35 mouse cellular contexts compared by ENCODE assay signal in genomic region chr4:3209643-3210217, GRCm38 (mm10). TPM values are rescaled to one million over a fixed set of nuclear protein-coding genes. Genes with fewer than 3 reads are reported as not detected.
DNase-seq lines count a peak whose midpoint lies in the region; ATAC-seq and TF ChIP-seq lines count a peak whose summit lies in the region.
"Not testable (repeated sequence)": the region's sequence is repeated elsewhere in the genome, so short reads cannot be mapped to it uniquely, and the experiment has no call there.
"Had no signal": no experiment of that assay in that cellular context is flagged by ENCODE, and none has a peak within 500 bp of the region (broad histone marks: within the 10 kb centered on the region; RNA-seq: fewer than 3 reads in every experiment).

No protein-coding gene starts in this region.

- not testable (repeated sequence) for H3K27me3 ChIP-seq in MEL (ENCODE audit: control insufficient read depth in 1 of 2, insufficient read depth in 2 of 2, low read length in 2 of 2); liver, embryonic 11.5 days (replicated peaks; ENCODE audit: control insufficient read depth, insufficient read depth, low read length); liver, embryonic 14.5 days (ENCODE audit: control insufficient read depth, insufficient read depth, low read length); liver, postnatal 0 days (ENCODE audit: insufficient read depth, low read length)

- H3K4me1 ChIP-seq in MEL (ENCODE audit: control insufficient read depth in 1 of 2, insufficient read depth in 2 of 2, low read length in 2 of 2); liver, embryonic 11.5 days (replicated peaks; ENCODE audit: control insufficient read depth, insufficient read depth, low read length); liver, embryonic 14.5 days (replicated peaks; ENCODE audit: control insufficient read depth in 2 of 2, insufficient read depth in 2 of 2, low read length in 1 of 2); liver, postnatal 0 days (ENCODE audit: insufficient read depth): not testable (repeated sequence)

- 67% methylated on average over 1 of the region's 1 CpGs for WGBS in liver, embryonic 11.5 days
- WGBS in liver, embryonic 14.5 days (ENCODE audit: insufficient replicate concordance): 0% methylated on average over 1 of the region's 1 CpGs
- 20% methylated on average over 1 of the region's 1 CpGs for WGBS in liver, postnatal 0 days (ENCODE audit: insufficient replicate concordance)

- H3K4me2 ChIP-seq in liver, embryonic 11.5 days; liver, embryonic 14.5 days (ENCODE audit: low read depth); liver, postnatal 0 days (ENCODE audit: low read depth, low read length): not testable (repeated sequence)

- not testable (repeated sequence) for TF ChIP-seq RAD21 in MEL (IDR thresholded peaks at IDR 0.05; ENCODE audit: low read depth, low read length)

- TF ChIP-seq POLR2A in MEL (IDR thresholded peaks at IDR 0.05; ENCODE audit: control insufficient read depth in 1 of 2, insufficient read depth in 1 of 2, low read depth in 1 of 2, low read length in 2 of 2, poor library complexity in 1 of 2): not testable (repeated sequence)

- H3K79me2 ChIP-seq in MEL (ENCODE audit: control insufficient read depth, insufficient read depth, low read length, poor library complexity): not testable (repeated sequence)

- peak; percentile 24 for DNase-seq in CD4-positive helper T cell, adult 2 months (ENCODE audit: low read depth, low spot score)
- DNase-seq in MEL (ENCODE audit: low read depth, low spot score): peak; percentile 70
- not testable (repeated sequence) for DNase-seq in liver, embryonic 11.5 days (ENCODE audit: low spot score); liver, embryonic 14.5 days (ENCODE audit: low read depth in 3 of 3, low spot score in 3 of 3); liver, postnatal 0 days

- H3K27ac ChIP-seq in MEL (ENCODE audit: control insufficient read depth, low read depth, low read length): peak overlapping the region; percentile 79
- not testable (repeated sequence) for H3K27ac ChIP-seq in liver, embryonic 11.5 days (ENCODE audit: low read depth, low read length); liver, embryonic 14.5 days; liver, postnatal 0 days (ENCODE audit: low read depth)

- H3K36me3 ChIP-seq in MEL (ENCODE audit: control insufficient read depth in 1 of 2, insufficient read depth in 2 of 2, low read length in 2 of 2); liver, embryonic 11.5 days (ENCODE audit: control insufficient read depth, insufficient read depth, low read length); liver, embryonic 14.5 days (replicated peaks; ENCODE audit: control insufficient read depth, insufficient read depth, low read depth); liver, postnatal 0 days (replicated peaks; ENCODE audit: insufficient read depth, low read length): not testable (repeated sequence)

- not testable (repeated sequence) for H3K4me3 ChIP-seq in MEL (ENCODE audit: control insufficient read depth in 1 of 2, insufficient read depth in 1 of 2, low read depth in 2 of 2, low read length in 2 of 2); liver, embryonic 11.5 days (ENCODE audit: low read depth, low read length); liver, embryonic 14.5 days (ENCODE audit: insufficient read depth in 1 of 2, low read depth in 2 of 2, low read length in 2 of 2); liver, postnatal 0 days (ENCODE audit: low read depth, low read length)

- peak; percentile 84 to 88 for TF ChIP-seq EP300 in MEL (IDR thresholded peaks at IDR 0.05; ENCODE audit: low read depth in 1 of 2, low read length in 2 of 2)
- peak; percentile 49; the same call in 1 of the 2 replicates for TF ChIP-seq EP300 in liver, embryonic 14.5 days (IDR thresholded peaks at IDR 0.05; ENCODE audit: low read depth)
- peak; percentile 59 for TF ChIP-seq EP300 in liver, postnatal 0 days (IDR thresholded peaks at IDR 0.05; ENCODE audit: low read depth)

- ATAC-seq in common myeloid progenitor, adult 5-6 weeks (replicated peaks; ENCODE audit: low read depth, poor library complexity, severe bottlenecking): peak; percentile 97
- peak; percentile 22 to 25; a peak in 1 of 4 replicates for ATAC-seq in hematopoietic stem cell, adult 5-6 weeks (replicated peaks in 1 of 2; ENCODE audit: insufficient read depth in 1 of 2, low FRiP score in 2 of 2, low TSS enrichment in 1 of 2, low read depth in 1 of 2, poor library complexity in 2 of 2, severe bottlenecking in 2 of 2)
- ATAC-seq in liver, embryonic 11.5 days (replicated peaks; ENCODE audit: low FRiP score): peak; percentile 95
- peak; percentile 92 for ATAC-seq in liver, embryonic 14.5 days (ENCODE audit: insufficient read depth)
- ATAC-seq in liver, postnatal 0 days: peak; percentile 71
- peak; percentile 100 for ATAC-seq in megakaryocyte-erythroid progenitor cell, adult 5-6 weeks (replicated peaks; ENCODE audit: low FRiP score, low TSS enrichment, poor library complexity, severe bottlenecking)

- TF ChIP-seq CTCF in MEL (IDR thresholded peaks at IDR 0.05 in 2 of 3, conservative IDR thresholded peaks at IDR 0.05 in 1 of 3; ENCODE audit: control insufficient read depth in 1 of 3, insufficient read depth in 1 of 3, low read depth in 2 of 3, low read length in 3 of 3, poor library complexity in 1 of 3, severe bottlenecking in 1 of 3); liver, embryonic 14.5 days (IDR thresholded peaks at IDR 0.05; ENCODE audit: low read depth); liver, postnatal 0 days (IDR thresholded peaks at IDR 0.05; ENCODE audit: low read depth): not testable (repeated sequence)

- H3K9ac ChIP-seq in MEL (ENCODE audit: control insufficient read depth, low read depth, low read length, poor library complexity, severe bottlenecking); liver, embryonic 11.5 days (ENCODE audit: low read depth, low read length); liver, embryonic 14.5 days (replicated peaks); liver, postnatal 0 days (replicated peaks): not testable (repeated sequence)

- H3K9me3 ChIP-seq in MEL (replicated peaks; ENCODE audit: insufficient read depth, low read length); liver, embryonic 11.5 days (ENCODE audit: control insufficient read depth, low read length); liver, embryonic 14.5 days (ENCODE audit: control insufficient read depth, low read length); liver, postnatal 0 days (ENCODE audit: low read length): not testable (repeated sequence)

TF ChIP-seq in MEL, 35 proteins besides CTCF, POLR2A, EP300 and RAD21:
- TF ChIP-seq MYB (IDR thresholded peaks at IDR 0.05; ENCODE audit: low read depth, low read length) (peak; percentile 65; the same call in 1 of the 2 replicates), ZNF384 (IDR thresholded peaks at IDR 0.05; ENCODE audit: low read depth, low read length) (peak; percentile 63), SIN3A (IDR thresholded peaks at IDR 0.05; ENCODE audit: low read length) (peak; percentile 40; the same call in 1 of the 2 replicates), TCF12 (IDR thresholded peaks at IDR 0.05; ENCODE audit: low read depth, low read length) (peak; percentile 80), GATA1 (IDR thresholded peaks at IDR 0.05; ENCODE audit: low read depth, low read length) (peak; percentile 76), RCOR1 (IDR thresholded peaks at IDR 0.05; ENCODE audit: low read depth, low read length) (peak; percentile 80), ETS1 (IDR thresholded peaks at IDR 0.05; ENCODE audit: low read depth, low read length) (peak; percentile 56; the same call in 1 of the 2 replicates), TAL1 (IDR thresholded peaks at IDR 0.05; ENCODE audit: low read length) (peak; percentile 61)

RNA-seq across cellular contexts. Expression of gene Vmn1r3, which starts 24.6 kb away (rescaled TPM):
- not detected in 2 replicates for total RNA-seq in MEL (2012; rRNA removed)
- not detected for polyA plus RNA-seq in MEL (2012; ENCODE audit: insufficient read depth in 1 of 2, insufficient read length in 2 of 2, low read depth in 1 of 2, low replicate concordance in 2 of 2, missing spikeins in 1 of 2)
- not detected in 2 replicates for total RNA-seq in common myeloid progenitor, adult 5-6 weeks (2017)
- not detected in 2 replicates for total RNA-seq in hematopoietic stem cell, adult 5-6 weeks (2017)
- polyA plus RNA-seq in liver, embryonic 11.5 days (2014; fragmentation: Nextera tagmentation; extraction: Ambion mirVana): not detected in 2 replicates
- not detected in 2 replicates for polyA plus RNA-seq in liver, embryonic 14.5 days (2012; rRNA removed)
- not detected in 2 replicates for polyA plus RNA-seq in liver, embryonic 14.5 days (2014; fragmentation: Nextera tagmentation; extraction: Ambion mirVana)
- not detected in 2 replicates for polyA plus RNA-seq in liver, postnatal 0 days (2015; fragmentation: Nextera tagmentation; extraction: Ambion mirVana)
- total RNA-seq in megakaryocyte-erythroid progenitor cell, adult 5-6 weeks (2014; fragmentation: Nextera tagmentation): not detected in 2 replicates
- not detected in 2 replicates for total RNA-seq in megakaryocyte-erythroid progenitor cell, adult 5-6 weeks (2017)
- total RNA-seq: adrenal gland, postnatal 14 days; CH12.LX; gastrocnemius, adult 18-20 months; gastrocnemius, postnatal 10 days; gastrocnemius, postnatal 36 days; heart, adult 8-10 months; heart, postnatal 25 days had no signal
- polyA plus RNA-seq: C2C12; cerebellum, adult 2 months; cortical plate, adult 2 months; embryonic facial prominence, embryonic 10.5 days; embryonic facial prominence, embryonic 13.5 days; erythroblast, embryonic 14.5 days; forebrain, embryonic 10.5 days; forebrain, embryonic 13.5 days; forebrain, embryonic 16.5 days; heart, embryonic 11.5 days; heart, embryonic 14.5 days; heart, postnatal 0 days; hindbrain, embryonic 10.5 days; hindbrain, embryonic 13.5 days; hindbrain, embryonic 16.5 days; intestine, embryonic 14.5 days; intestine, postnatal 0 days; Patski had no signal

RNA-seq across cellular contexts. Expression of gene Vmn1r2, which starts 42.6 kb away (rescaled TPM):
- not detected in 2 replicates for total RNA-seq in MEL (2012; rRNA removed)
- not detected for polyA plus RNA-seq in MEL (2012; ENCODE audit: insufficient read depth in 1 of 2, insufficient read length in 2 of 2, low read depth in 1 of 2, low replicate concordance in 2 of 2, missing spikeins in 1 of 2)
- not detected in 2 replicates for total RNA-seq in common myeloid progenitor, adult 5-6 weeks (2017)
- total RNA-seq in hematopoietic stem cell, adult 5-6 weeks (2017): not detected in 2 replicates
- not detected in 2 replicates for polyA plus RNA-seq in liver, embryonic 11.5 days (2014; fragmentation: Nextera tagmentation; extraction: Ambion mirVana)
- polyA plus RNA-seq in liver, embryonic 14.5 days (2012; rRNA removed): not detected in 2 replicates
- not detected in 2 replicates for polyA plus RNA-seq in liver, embryonic 14.5 days (2014; fragmentation: Nextera tagmentation; extraction: Ambion mirVana)
- polyA plus RNA-seq in liver, postnatal 0 days (2015; fragmentation: Nextera tagmentation; extraction: Ambion mirVana): not detected in 2 replicates
- total RNA-seq in megakaryocyte-erythroid progenitor cell, adult 5-6 weeks (2014; fragmentation: Nextera tagmentation): not detected in 2 replicates
- total RNA-seq in megakaryocyte-erythroid progenitor cell, adult 5-6 weeks (2017): not detected in 2 replicates
- total RNA-seq: adrenal gland, adult 2 months; adrenal gland, postnatal 14 days; adrenal gland, postnatal 4 days; CH12.LX; gastrocnemius, adult 18-20 months; gastrocnemius, postnatal 10 days; gastrocnemius, postnatal 36 days; heart, adult 8-10 months; heart, postnatal 25 days had no signal
- polyA plus RNA-seq: C2C12; cerebellum, adult 2 months; cortical plate, adult 2 months; embryonic facial prominence, embryonic 10.5 days; embryonic facial prominence, embryonic 13.5 days; erythroblast, embryonic 14.5 days; forebrain, embryonic 10.5 days; forebrain, embryonic 13.5 days; forebrain, embryonic 16.5 days; heart, embryonic 11.5 days; heart, embryonic 14.5 days; heart, postnatal 0 days; hindbrain, embryonic 10.5 days; hindbrain, embryonic 13.5 days; hindbrain, embryonic 16.5 days; intestine, embryonic 14.5 days; intestine, postnatal 0 days; Patski had no signal

Comparison
In these comparisons a context has a peak if more than half of its experiments do, and no peak if none do; other contexts are left out.
1. ATAC-seq: peak in every context shown above with its lines; median percentile 100 in megakaryocyte-erythroid progenitor cell, adult 5-6 weeks; 97 in common myeloid progenitor, adult 5-6 weeks; 95 in liver, embryonic 11.5 days; 92 in liver, embryonic 14.5 days; 71 in liver, postnatal 0 days; 24 in hematopoietic stem cell, adult 5-6 weeks.